Mouse (Mus musculus) CD8-positive naive resting alpha-beta T cell, adult 2 months (primary cell): ENCODE results near the gene Itgal.
A peak's percentile ranks its signal among the peaks of the same experiment; 100 is the strongest.

ENCODE experiments used
- DNase-seq, 2 experiments: peaks; one replicate each; pipeline ENCODE4 v3.0.0; 2022; ENCODE audit warnings: low read depth in 2 of 2, low spot score in 2 of 2

Itgal gene

DNA sequence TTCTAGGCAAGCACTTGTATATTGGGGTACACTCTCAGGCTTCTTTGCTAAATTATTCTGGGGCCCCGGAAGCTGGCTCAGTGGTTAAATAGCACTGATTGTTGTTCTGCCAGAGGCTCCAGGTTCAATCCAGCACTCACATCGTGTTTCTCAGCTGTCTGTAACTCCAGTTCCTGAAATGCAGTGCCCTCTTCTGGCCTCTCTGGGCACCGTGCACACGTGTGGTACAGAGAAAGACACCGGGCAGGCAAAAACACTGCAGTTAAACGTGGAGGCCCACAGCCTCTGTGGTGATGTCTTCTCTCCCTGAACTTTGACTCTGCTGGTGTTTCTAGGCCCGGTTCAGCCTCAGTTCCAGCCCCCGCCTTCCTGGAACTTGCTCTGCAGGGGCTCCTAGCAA, 17.7 kb upstream of the Itgal start:
- DNase-seq, result peak; percentile 51 to 64

DNA sequence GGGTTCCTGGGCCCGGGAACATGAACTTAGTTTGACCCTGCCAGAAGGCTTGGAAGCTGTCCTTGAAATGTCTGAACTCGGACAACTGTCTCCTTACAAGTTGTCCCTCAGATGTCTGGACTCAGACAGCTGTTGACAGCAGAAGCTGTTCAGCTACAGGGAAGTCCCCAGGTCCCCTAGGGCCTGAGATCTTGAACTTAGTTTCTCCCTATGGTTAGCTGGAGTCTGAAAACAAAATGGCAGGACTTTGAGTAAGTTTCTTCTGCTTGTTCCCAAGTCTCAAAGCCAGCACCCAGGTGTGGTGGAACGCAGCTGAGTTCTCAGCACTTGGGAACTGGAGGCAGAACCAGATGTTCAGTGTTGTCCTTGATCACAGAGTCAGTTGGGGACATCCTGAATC, 16.0 kb upstream of the Itgal start:
- DNase-seq, result no peak

GRCm38 (mm10) chr7:127281114-127281513, 14.9 kb upstream of the Itgal start:
- DNase-seq, result no peak

DNA sequence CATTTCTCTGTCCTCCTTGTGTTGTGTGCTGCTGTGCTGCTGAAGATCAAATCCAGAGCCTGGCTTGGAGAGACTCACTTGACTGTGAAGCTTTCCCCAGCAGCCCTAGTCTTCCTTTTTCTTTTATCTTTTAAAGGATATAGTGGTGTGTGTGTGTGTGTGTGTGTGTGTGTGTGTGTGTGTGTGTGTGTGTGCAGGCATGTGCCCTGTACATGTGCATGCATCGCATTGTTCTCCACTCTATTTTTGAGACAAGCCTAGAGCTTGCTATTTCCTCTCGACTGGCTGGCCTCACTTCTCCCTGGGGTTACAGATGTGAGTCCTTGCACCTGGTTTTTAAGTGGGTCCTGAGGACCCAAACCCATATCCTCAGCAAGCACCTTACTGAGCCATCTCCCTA, 13.9 kb upstream of the Itgal start:
- DNase-seq, result no peak

GRCm38 (mm10) chr7:127285154-127285553, 10.9 kb upstream of the Itgal start:
- peak; percentile 52 to 54 for DNase-seq

- peak; percentile 26 to 58 for DNase-seq
These were observed 8.1 kb upstream of the Itgal start for GRCm38 (mm10) chr7:127287940-127288339.

- DNase-seq, result no peak
These were observed 6.8 kb upstream of the Itgal start for GRCm38 (mm10) chr7:127289306-127289705.

DNA sequence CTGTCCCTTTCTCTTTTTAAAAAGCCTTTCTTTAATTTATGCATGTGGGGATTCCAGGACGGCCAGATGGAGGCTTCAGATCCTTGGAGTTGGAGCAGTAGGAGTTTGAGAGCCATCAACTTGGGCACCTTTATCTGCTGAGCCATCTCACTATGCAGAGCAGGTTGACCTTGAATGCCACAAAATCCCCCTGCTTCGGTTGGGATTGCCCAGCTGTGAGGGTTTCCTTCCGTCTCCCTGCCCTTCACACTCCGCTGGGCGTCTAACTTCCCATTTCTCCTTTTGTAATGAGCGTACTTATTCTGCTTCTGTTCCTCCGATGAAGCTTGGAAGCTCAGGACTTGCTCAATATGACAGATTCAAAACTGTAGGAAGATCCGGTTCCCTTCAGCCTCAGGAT, 5.9 kb upstream of the Itgal start:
- DNase-seq, result no peak

- no peak for DNase-seq
These were observed 911 bp downstream of the Itgal start for GRCm38 (mm10) chr7:127296786-127297555.

DNA sequence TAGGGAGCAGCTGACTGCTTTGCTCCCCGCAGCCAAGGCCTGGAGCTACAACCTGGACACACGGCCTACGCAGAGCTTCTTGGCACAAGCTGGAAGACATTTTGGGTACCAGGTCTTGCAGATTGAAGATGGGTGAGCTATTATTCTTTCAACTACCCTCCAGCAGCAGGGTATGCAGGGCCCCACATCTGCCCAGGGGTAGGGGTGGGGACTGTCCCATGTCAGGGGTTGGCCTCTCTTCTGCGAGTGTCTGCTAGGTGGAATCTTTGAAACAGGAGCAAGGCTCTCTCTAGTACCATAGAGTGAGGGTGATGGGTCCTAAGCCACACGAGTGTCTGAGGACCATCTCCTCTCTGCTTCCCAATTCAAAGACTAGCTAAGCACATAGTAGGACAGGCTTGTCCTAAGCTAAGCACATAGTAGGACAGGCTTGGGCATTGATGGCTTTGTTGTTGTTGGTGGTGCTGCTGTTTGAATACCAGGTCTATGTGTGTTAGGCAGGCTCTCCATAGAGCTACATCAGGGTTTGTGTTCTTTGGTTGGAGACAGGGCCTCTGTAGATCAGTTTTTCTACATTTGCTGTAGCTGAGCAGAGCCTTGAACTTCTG, 1.6 kb downstream of the Itgal start:
- DNase-seq, result no peak

DNA sequence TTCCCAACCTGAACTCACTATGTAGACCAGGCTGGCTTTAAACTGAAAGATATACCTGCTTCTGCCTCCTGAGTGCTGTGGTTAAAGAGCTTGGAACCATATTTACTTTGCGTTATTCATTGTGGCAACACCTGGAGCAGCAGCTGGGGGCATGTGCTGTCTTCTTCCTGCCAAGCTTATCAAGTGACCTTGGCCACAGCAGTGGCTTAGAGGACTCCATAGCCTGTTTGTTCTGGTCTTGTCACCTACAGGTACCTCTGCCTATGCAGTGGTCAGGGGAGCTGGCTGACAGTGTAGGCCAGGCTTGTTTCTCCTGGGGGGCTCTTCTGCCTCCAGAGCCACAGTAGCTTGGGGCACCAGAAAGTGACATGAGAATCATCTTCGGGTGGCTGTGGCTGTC, 12.4 kb downstream of the Itgal start:
- DNase-seq, result no peak

DNA sequence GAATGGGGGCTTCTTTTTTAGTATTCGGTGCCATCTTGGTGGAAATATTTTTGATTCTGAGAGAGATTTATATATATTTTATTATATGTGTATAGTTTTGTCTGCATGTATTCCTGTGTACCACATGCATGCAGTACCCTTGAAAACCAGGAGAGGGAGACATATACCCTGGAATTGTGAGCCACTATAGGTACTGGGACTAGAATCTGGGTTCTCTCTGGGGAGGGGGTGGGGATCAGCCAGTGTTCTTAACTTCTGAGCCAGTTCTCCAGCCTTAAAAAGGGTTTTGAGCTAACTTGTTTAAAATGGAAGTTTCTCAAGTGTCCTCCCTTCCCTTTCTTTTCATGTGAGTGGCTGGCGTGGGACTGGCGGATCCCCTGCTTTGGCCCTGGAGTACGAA, 12.8 kb downstream of the Itgal start:
- peak; percentile 46 to 62 for DNase-seq

DNA sequence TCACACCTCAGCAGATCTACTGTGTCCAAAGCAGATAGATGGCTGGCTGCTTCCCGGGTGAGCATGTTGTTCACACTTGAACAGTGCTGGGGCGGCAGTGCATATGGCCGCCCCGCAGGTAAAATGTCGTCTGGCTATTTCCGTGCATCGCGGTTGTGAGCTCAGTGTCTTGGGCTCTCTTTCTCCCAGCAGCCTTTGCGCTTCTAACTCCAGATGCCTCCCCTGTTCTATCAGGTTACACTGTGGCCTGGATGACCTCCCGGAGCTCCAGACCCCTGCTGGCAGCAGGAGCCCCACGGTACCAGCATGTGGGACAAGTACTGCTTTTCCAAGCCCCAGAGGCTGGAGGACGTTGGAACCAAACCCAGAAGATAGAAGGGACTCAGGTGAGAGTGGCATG, 13.9 kb downstream of the Itgal start:
- no peak for DNase-seq

DNA sequence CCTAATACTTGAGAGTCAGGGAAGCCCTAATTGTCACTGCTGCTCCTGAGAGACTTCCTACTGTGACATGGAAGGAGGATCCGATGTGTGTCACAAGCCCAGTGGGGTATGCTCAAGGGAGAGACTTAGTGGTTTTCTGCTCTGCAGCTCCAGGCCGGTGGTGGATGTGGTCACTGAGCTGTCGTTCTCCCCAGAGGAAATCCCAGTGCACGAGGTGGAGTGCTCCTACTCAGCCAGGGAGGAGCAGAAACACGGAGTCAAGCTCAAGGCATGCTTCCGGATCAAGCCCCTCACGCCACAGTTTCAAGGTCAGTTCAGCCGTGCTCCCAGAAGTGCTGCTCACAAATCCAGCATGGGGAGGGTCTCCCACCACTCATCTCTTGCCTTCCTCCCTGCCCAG, 17.9 kb downstream of the Itgal start:
- DNase-seq, result no peak

DNA sequence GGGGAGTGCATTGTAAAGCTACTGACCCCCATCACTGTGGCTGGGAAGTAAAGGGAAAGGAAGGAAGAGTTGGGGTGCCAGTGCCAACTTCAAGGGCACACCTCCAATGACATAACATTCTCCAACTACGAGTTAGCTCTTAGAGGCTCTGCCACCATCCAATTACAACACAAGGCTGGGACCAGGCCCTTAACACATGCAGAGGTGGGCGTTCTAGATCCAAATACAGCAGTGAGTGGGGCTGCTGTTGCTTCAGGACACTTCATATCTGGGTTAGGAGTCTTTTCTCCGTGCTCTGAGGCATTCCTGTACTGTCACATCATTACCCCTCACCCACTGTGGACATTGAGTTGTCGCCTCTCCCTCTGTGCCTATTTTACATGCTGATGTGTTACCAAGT, 25.0 kb downstream of the Itgal start:
- DNase-seq, result no peak

GRCm38 (mm10) chr7:127322085-127322484, 26.0 kb downstream of the Itgal start:
- DNase-seq, result no peak

DNA sequence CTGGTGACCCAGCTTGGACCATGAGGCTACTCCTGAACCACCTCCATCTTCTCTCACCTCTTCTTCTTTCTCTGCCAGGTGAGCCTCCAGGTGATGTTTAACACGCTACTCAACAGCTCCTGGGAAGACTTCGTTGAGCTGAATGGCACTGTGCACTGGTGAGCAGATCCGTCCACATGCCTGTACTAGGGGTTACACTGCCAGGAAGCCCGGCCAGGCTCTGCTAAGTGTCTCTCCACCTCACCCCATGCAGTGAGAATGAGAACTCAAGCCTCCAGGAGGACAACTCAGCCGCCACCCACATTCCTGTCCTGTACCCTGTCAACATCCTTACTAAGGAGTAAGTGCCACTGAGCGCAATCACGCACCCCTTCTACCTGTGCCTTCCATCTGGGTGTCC, 28.9 kb downstream of the Itgal start:
- DNase-seq, result no peak

GRCm38 (mm10) chr7:127325550-127325949, 29.5 kb downstream of the Itgal start:
- DNase-seq, result no peak

- DNase-seq, result no peak
These were observed 30.6 kb downstream of the Itgal start for GRCm38 (mm10) chr7:127326685-127327084.

- DNase-seq, result no peak
These were observed 37.2 kb downstream of the Itgal start for GRCm38 (mm10) chr7:127333240-127333639.

DNA sequence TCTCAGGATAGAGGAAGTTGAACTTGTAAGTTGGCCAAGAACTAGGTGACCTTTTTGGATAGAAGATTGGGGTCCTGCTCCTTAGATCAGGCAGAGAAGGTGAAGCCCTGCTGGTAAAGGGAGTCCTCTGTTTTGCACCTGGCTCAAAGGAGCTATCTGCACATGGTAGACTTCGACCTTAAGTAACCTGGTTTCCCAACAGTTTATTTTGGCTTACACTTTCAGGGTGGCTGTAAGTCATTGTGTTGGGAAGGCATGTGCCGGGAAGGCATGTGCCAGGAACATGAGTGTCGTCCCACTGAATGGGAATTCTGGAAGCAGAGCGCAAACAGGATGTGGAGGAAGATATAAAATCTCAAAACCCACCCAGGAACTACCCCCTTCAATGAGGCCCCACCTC, 39.5 kb downstream of the Itgal start:
- no peak for DNase-seq

- DNase-seq, result no peak
These were observed 41.6 kb downstream of the Itgal start for GRCm38 (mm10) chr7:127337636-127338035.

GRCm38 (mm10) chr7:127341356-127341755, 45.3 kb downstream of the Itgal start:
- DNase-seq, result no peak
